Mouse (Mus musculus) urinary bladder, postnatal 10 days (tissue): Measurements from ENCODE around the gene Farp1.
"Not testable (repeated sequence)": the region's sequence is repeated elsewhere in the genome, so short reads cannot be mapped to it uniquely, and the experiment has no call there.

ENCODE experiments used
- DNase-seq: peaks from one replicate; pipeline ENCODE4 v3.0.0; 2022; ENCODE audit warnings: low spot score

Farp1 gene

GRCm38 (mm10) chr14:121104760-121105329 is 69.8 kb downstream of the Farp1 start:
- no peak for DNase-seq

GRCm38 (mm10) chr14:121106906-121107305 is 71.9 kb downstream of the Farp1 start:
- no peak for DNase-seq

GRCm38 (mm10) chr14:121107707-121108285 is 72.8 kb downstream of the Farp1 start:
- no peak for DNase-seq

GRCm38 (mm10) chr14:121108439-121109115 is 73.6 kb downstream of the Farp1 start:
- no peak for DNase-seq

GRCm38 (mm10) chr14:121109116-121109504 is 74.1 kb downstream of the Farp1 start:
- no peak for DNase-seq

GRCm38 (mm10) chr14:121110492-121111267 is 75.7 kb downstream of the Farp1 start:
- DNase-seq, result no peak

GRCm38 (mm10) chr14:121112061-121112460 is 77.1 kb downstream of the Farp1 start:
- DNase-seq, result no peak

GRCm38 (mm10) chr14:121113785-121114184 is 78.8 kb downstream of the Farp1 start:
- DNase-seq, result no peak

GRCm38 (mm10) chr14:121116696-121117095 is 81.7 kb downstream of the Farp1 start:
- no peak for DNase-seq

- DNase-seq, result no peak
These were observed 83.9 kb downstream of the Farp1 start for GRCm38 (mm10) chr14:121118860-121119259.

- no peak for DNase-seq
These were observed 86.7 kb downstream of the Farp1 start for GRCm38 (mm10) chr14:121121664-121122063.

- no peak for DNase-seq
These were observed 87.9 kb downstream of the Farp1 start for GRCm38 (mm10) chr14:121122852-121123251.

GRCm38 (mm10) chr14:121124409-121125010 is 89.5 kb downstream of the Farp1 start:
- no peak for DNase-seq

- DNase-seq, result no peak
These were observed 90.7 kb downstream of the Farp1 start for GRCm38 (mm10) chr14:121125651-121126050.

- no peak for DNase-seq
These were observed 91.3 kb downstream of the Farp1 start for GRCm38 (mm10) chr14:121126291-121126690.

- no peak for DNase-seq
These were observed 94.1 kb downstream of the Farp1 start for GRCm38 (mm10) chr14:121128858-121129800.

GRCm38 (mm10) chr14:121130351-121130750 is 95.4 kb downstream of the Farp1 start:
- not testable (repeated sequence) for DNase-seq

GRCm38 (mm10) chr14:121134414-121134813 is 99.4 kb downstream of the Farp1 start:
- DNase-seq, result no peak

- no peak for DNase-seq
These were observed 108.9 kb downstream of the Farp1 start for GRCm38 (mm10) chr14:121143831-121144455.

GRCm38 (mm10) chr14:121144496-121144895 is 109.5 kb downstream of the Farp1 start:
- DNase-seq, result no peak

GRCm38 (mm10) chr14:121145291-121145690 is 110.3 kb downstream of the Farp1 start:
- DNase-seq, result no peak
